Mouse (Mus musculus) embryo, embryonic 11.5 days (tissue): Measurements from ENCODE around the gene Zfp423.

Source experiments
- DNase-seq: peaks from one replicate; pipeline ENCODE4 v3.0.0-alpha.2; 2012; ENCODE audit warnings: low read depth, low spot score

Zfp423 gene

GRCm38 (mm10) chr8:87701583-87701982, 257.8 kb downstream of the Zfp423 start:
- no peak for DNase-seq

GRCm38 (mm10) chr8:87700321-87700720, 259.1 kb downstream of the Zfp423 start:
- DNase-seq = no peak

- no peak for DNase-seq
Observed at GRCm38 (mm10) chr8:87697127-87697526, 262.3 kb downstream of the Zfp423 start.

- DNase-seq = no peak
Observed at GRCm38 (mm10) chr8:87693741-87694140, 265.7 kb downstream of the Zfp423 start.

- DNase-seq = no peak
Observed at GRCm38 (mm10) chr8:87690100-87691095, 269.0 kb downstream of the Zfp423 start.

- no peak for DNase-seq
Observed at GRCm38 (mm10) chr8:87689192-87689591, 270.2 kb downstream of the Zfp423 start.

GRCm38 (mm10) chr8:87688348-87688747, 271.0 kb downstream of the Zfp423 start:
- DNase-seq = no peak

- DNase-seq = no peak
Observed at GRCm38 (mm10) chr8:87686986-87687698, 272.3 kb downstream of the Zfp423 start.

- no peak for DNase-seq
Observed at GRCm38 (mm10) chr8:87686026-87686425, 273.4 kb downstream of the Zfp423 start.

- DNase-seq = no peak
Observed at GRCm38 (mm10) chr8:87685392-87685791, 274.0 kb downstream of the Zfp423 start.

- no peak for DNase-seq
Observed at GRCm38 (mm10) chr8:87682066-87682465, 277.3 kb downstream of the Zfp423 start.

- no peak for DNase-seq
Observed at GRCm38 (mm10) chr8:87680034-87680433, 279.4 kb downstream of the Zfp423 start.

GRCm38 (mm10) chr8:87679431-87680003, 279.9 kb downstream of the Zfp423 start:
- no peak for DNase-seq

- no peak for DNase-seq
Observed at GRCm38 (mm10) chr8:87675411-87675810, 284.0 kb downstream of the Zfp423 start.

- no peak for DNase-seq
Observed at GRCm38 (mm10) chr8:87674157-87674556, 285.2 kb downstream of the Zfp423 start.

GRCm38 (mm10) chr8:87672214-87672613, 287.2 kb downstream of the Zfp423 start:
- no peak for DNase-seq

- no peak for DNase-seq
Observed at GRCm38 (mm10) chr8:87671209-87671970, 288.0 kb downstream of the Zfp423 start.

- DNase-seq = no peak
Observed at GRCm38 (mm10) chr8:87670232-87670631, 289.2 kb downstream of the Zfp423 start.

- DNase-seq = no peak
Observed at GRCm38 (mm10) chr8:87668736-87669135, 290.7 kb downstream of the Zfp423 start.

GRCm38 (mm10) chr8:87667914-87668643, 291.3 kb downstream of the Zfp423 start:
- DNase-seq = no peak

GRCm38 (mm10) chr8:87667297-87667696, 292.1 kb downstream of the Zfp423 start:
- DNase-seq = no peak
